Comparison of ENCODE assay signal across 9 mouse cellular contexts in genomic region chr6:51380275-51380575, GRCm38 (mm10). TPM values are rescaled to one million over a fixed set of nuclear protein-coding genes. Genes with fewer than 3 reads are reported as not detected.
DNase-seq lines count a peak whose midpoint lies in the region; ATAC-seq and TF ChIP-seq lines count a peak whose summit lies in the region.
"Had no signal": no experiment of that assay in that cellular context is flagged by ENCODE, and none has a peak within 500 bp of the region (broad histone marks: within the 10 kb centered on the region; RNA-seq: fewer than 3 reads in every experiment).

No protein-coding gene starts in this region.

- H3K4me2 ChIP-seq in kidney, embryonic 14.5 days (replicated peaks; ENCODE audit: low read depth, low read length), result peak overlapping the region; percentile 53; the same call in 1 of the 2 replicates
- no peak overlapping the region for H3K4me2 ChIP-seq in forebrain, embryonic 16.5 days (ENCODE audit: low read length)
- H3K4me2 ChIP-seq in intestine, postnatal 0 days (replicated peaks; ENCODE audit: low read depth), result no peak overlapping the region

- TF ChIP-seq CTCF in intestine, postnatal 0 days (IDR thresholded peaks at IDR 0.05; ENCODE audit: low read depth), result no peak

- H3K27me3 ChIP-seq in kidney, embryonic 14.5 days (ENCODE audit: control insufficient read depth, insufficient read depth, low read length), result no peaks in the 10 kb centered on the region
- no peaks in the 10 kb centered on the region for H3K27me3 ChIP-seq in forebrain, embryonic 16.5 days (replicated peaks; ENCODE audit: control insufficient read depth, insufficient read depth, low read length)
- H3K27me3 ChIP-seq in midbrain, embryonic 10.5 days (ENCODE audit: low read depth, poor library complexity, severe bottlenecking), result peaks cover 11% of the 10 kb centered on the region; the same call in 1 of the 2 replicates
- no peaks in the 10 kb centered on the region for H3K27me3 ChIP-seq in intestine, postnatal 0 days (replicated peaks; ENCODE audit: control insufficient read depth, insufficient read depth, low read length)

- no peaks in the 10 kb centered on the region for H3K4me1 ChIP-seq in kidney, embryonic 14.5 days (ENCODE audit: control insufficient read depth, insufficient read depth, low read length)
- H3K4me1 ChIP-seq in forebrain, embryonic 16.5 days (replicated peaks; ENCODE audit: control insufficient read depth, insufficient read depth, low read length), result peaks cover 6% of the 10 kb centered on the region
- H3K4me1 ChIP-seq in midbrain, embryonic 10.5 days, result peaks cover 32% of the 10 kb centered on the region
- no peaks in the 10 kb centered on the region for H3K4me1 ChIP-seq in intestine, postnatal 0 days (replicated peaks; ENCODE audit: control insufficient read depth, insufficient read depth, low read length)

- H3K36me3 ChIP-seq in kidney, embryonic 14.5 days (ENCODE audit: control insufficient read depth, insufficient read depth, low read length), result no peaks in the 10 kb centered on the region
- H3K36me3 ChIP-seq in forebrain, embryonic 16.5 days (ENCODE audit: control insufficient read depth, insufficient read depth), result no peaks in the 10 kb centered on the region
- no peaks in the 10 kb centered on the region for H3K36me3 ChIP-seq in midbrain, embryonic 10.5 days
- no peaks in the 10 kb centered on the region for H3K36me3 ChIP-seq in intestine, postnatal 0 days (ENCODE audit: control insufficient read depth, insufficient read depth)

- no peak overlapping the region for H3K9ac ChIP-seq in kidney, embryonic 14.5 days (ENCODE audit: low read depth, low read length)
- no peak overlapping the region; the same call in 1 of the 2 replicates for H3K9ac ChIP-seq in forebrain, embryonic 16.5 days (replicated peaks; ENCODE audit: low read depth, low read length)
- H3K9ac ChIP-seq in intestine, postnatal 0 days (ENCODE audit: low read depth, low read length), result no peak overlapping the region

- no peak for DNase-seq in kidney, adult 11 months
- peak; percentile 13 for DNase-seq in brain, adult 2 months (ENCODE audit: low read depth, low spot score)
- no peak for DNase-seq in midbrain, embryonic 10.5 days (ENCODE audit: low spot score)
- DNase-seq in cerebellum, postnatal 36 days, result no peak
- no peak for DNase-seq in thymus, postnatal 14 days

- no peak overlapping the region for H3K27ac ChIP-seq in kidney, embryonic 14.5 days (ENCODE audit: low read depth, low read length)
- peak overlapping the region; percentile 97 for H3K27ac ChIP-seq in forebrain, embryonic 16.5 days (ENCODE audit: low read length)
- H3K27ac ChIP-seq in midbrain, embryonic 10.5 days (replicated peaks), result peak overlapping the region; percentile 98
- H3K27ac ChIP-seq in intestine, postnatal 0 days (ENCODE audit: low read depth, low read length), result no peak overlapping the region

- H3K9me3 ChIP-seq in kidney, embryonic 14.5 days (ENCODE audit: control insufficient read depth, low read length), result no peaks in the 10 kb centered on the region
- no peaks in the 10 kb centered on the region for H3K9me3 ChIP-seq in forebrain, embryonic 16.5 days (ENCODE audit: control insufficient read depth, low read length)
- H3K9me3 ChIP-seq in midbrain, embryonic 10.5 days (replicated peaks), result no peaks in the 10 kb centered on the region
- no peaks in the 10 kb centered on the region for H3K9me3 ChIP-seq in intestine, postnatal 0 days (ENCODE audit: control insufficient read depth)

- WGBS in kidney, embryonic 14.5 days, result 87% methylated on average over 4 of the region's 4 CpGs
- 63% methylated on average over 4 of the region's 4 CpGs for WGBS in forebrain, embryonic 16.5 days
- WGBS in midbrain, embryonic 10.5 days, result 89% methylated on average over 4 of the region's 4 CpGs
- 73% methylated on average over 4 of the region's 4 CpGs for WGBS in intestine, postnatal 0 days

- no peak overlapping the region for H3K4me3 ChIP-seq in kidney, embryonic 14.5 days (ENCODE audit: low read length)
- H3K4me3 ChIP-seq in forebrain, embryonic 16.5 days (replicated peaks; ENCODE audit: low read length), result no peak overlapping the region; the same call in 1 of the 2 replicates
- H3K4me3 ChIP-seq in midbrain, embryonic 10.5 days, result no peak overlapping the region; the same call in 1 of the 2 replicates
- no peak overlapping the region for H3K4me3 ChIP-seq in intestine, postnatal 0 days (ENCODE audit: low read depth, low read length)

- ATAC-seq in kidney, embryonic 14.5 days (ENCODE audit: low FRiP score, low TSS enrichment), result no peak
- peak; percentile 6 for ATAC-seq in forebrain, embryonic 16.5 days
- ATAC-seq in intestine, postnatal 0 days, result no peak
- ATAC-seq: activated CD4-positive, CD25-positive, alpha-beta regulatory T cell, adult 4 months had no signal

RNA-seq across cellular contexts. Expression of gene Nfe2l3, which starts 52.2 kb away (rescaled TPM):
- 2.0 and 2.2 TPM in 2 replicates for polyA plus RNA-seq in kidney, embryonic 14.5 days (2014; fragmentation: Nextera tagmentation; extraction: Ambion mirVana)
- 14.2 and 16.1 TPM in 2 replicates for polyA plus RNA-seq in forebrain, embryonic 16.5 days (2015; fragmentation: Nextera tagmentation; extraction: Ambion mirVana)
- 1.3 and 3.3 TPM in 2 replicates for polyA plus RNA-seq in midbrain, embryonic 10.5 days (2016; fragmentation: Nextera tagmentation; extraction: Ambion mirVana)
- 0.99 and 1.1 TPM in 2 replicates for polyA plus RNA-seq in intestine, postnatal 0 days (2015; fragmentation: Nextera tagmentation; extraction: Ambion mirVana)

Comparison
In these comparisons a context has a peak if more than half of its experiments do, and no peak if none do; other contexts are left out.
1. H3K27ac ChIP-seq: peak in forebrain, embryonic 16.5 days (single experiment) and midbrain, embryonic 10.5 days (single experiment); none in kidney, embryonic 14.5 days (single experiment) and intestine, postnatal 0 days (single experiment).